Comparison of ENCODE assay signal across 9 mouse cellular contexts in genomic region chr19:6331178-6331577, GRCm38 (mm10). TPM values are rescaled to one million over a fixed set of nuclear protein-coding genes. Genes with fewer than 3 reads are reported as not detected.
DNase-seq lines count a peak whose midpoint lies in the region; ATAC-seq and TF ChIP-seq lines count a peak whose summit lies in the region.
"Had no signal": no experiment of that assay in that cellular context is flagged by ENCODE, and none has a peak within 500 bp of the region (broad histone marks: within the 10 kb centered on the region; RNA-seq: fewer than 3 reads in every experiment).

No protein-coding gene starts in this region.

- H3K27ac ChIP-seq in heart, embryonic 16.5 days (ENCODE audit: low read length), result no peak overlapping the region
- no peak overlapping the region for H3K27ac ChIP-seq in intestine, postnatal 0 days (ENCODE audit: low read depth, low read length)
- H3K27ac ChIP-seq: embryonic facial prominence, embryonic 12.5 days had no signal

- no peaks in the 10 kb centered on the region for H3K9me3 ChIP-seq in heart, embryonic 16.5 days (replicated peaks; ENCODE audit: control insufficient read depth, low read length)
- H3K9me3 ChIP-seq in intestine, postnatal 0 days (ENCODE audit: control insufficient read depth), result no peaks in the 10 kb centered on the region
- H3K9me3 ChIP-seq: embryonic facial prominence, embryonic 12.5 days; G1E had no signal

- H3K9ac ChIP-seq in heart, embryonic 16.5 days (ENCODE audit: low read length), result peak overlapping the region; percentile 41
- no peak overlapping the region for H3K9ac ChIP-seq in intestine, postnatal 0 days (ENCODE audit: low read depth, low read length)

- WGBS in heart, embryonic 16.5 days, result 38% methylated on average over 5 of the region's 5 CpGs
- 45% methylated on average over 5 of the region's 5 CpGs for whole genome bisulfite sequencing in intestine, postnatal 0 days

- no peaks in the 10 kb centered on the region for H3K27me3 ChIP-seq in heart, embryonic 16.5 days (ENCODE audit: control insufficient read depth, insufficient read depth, low read length)
- H3K27me3 ChIP-seq in intestine, postnatal 0 days (replicated peaks; ENCODE audit: control insufficient read depth, insufficient read depth, low read length), result no peaks in the 10 kb centered on the region
- H3K27me3 ChIP-seq: embryonic facial prominence, embryonic 12.5 days had no signal

- no peaks in the 10 kb centered on the region for H3K36me3 ChIP-seq in heart, embryonic 16.5 days (ENCODE audit: control insufficient read depth, insufficient read depth)
- H3K36me3 ChIP-seq in intestine, postnatal 0 days (ENCODE audit: control insufficient read depth, insufficient read depth), result peaks cover 2% of the 10 kb centered on the region; the same call in 1 of the 2 replicates
- H3K36me3 ChIP-seq: embryonic facial prominence, embryonic 12.5 days had no signal

- no peak for TF ChIP-seq CTCF in intestine, postnatal 0 days (IDR thresholded peaks at IDR 0.05; ENCODE audit: low read depth)

- H3K4me3 ChIP-seq in heart, embryonic 16.5 days (ENCODE audit: low read length), result peak overlapping the region; percentile 28; the same call in 1 of the 2 replicates
- no peak overlapping the region for H3K4me3 ChIP-seq in intestine, postnatal 0 days (ENCODE audit: low read depth, low read length)

- H3K4me2 ChIP-seq in heart, embryonic 16.5 days (ENCODE audit: low read depth, low read length), result peak overlapping the region; percentile 62
- H3K4me2 ChIP-seq in intestine, postnatal 0 days (replicated peaks; ENCODE audit: low read depth), result peak overlapping the region; percentile 53

- peaks cover 20% of the 10 kb centered on the region for H3K4me1 ChIP-seq in heart, embryonic 16.5 days (ENCODE audit: control insufficient read depth, insufficient read depth, low read length)
- no peaks in the 10 kb centered on the region for H3K4me1 ChIP-seq in intestine, postnatal 0 days (replicated peaks; ENCODE audit: control insufficient read depth, insufficient read depth, low read length)

- ATAC-seq in heart, embryonic 16.5 days (replicated peaks; ENCODE audit: extremely low read depth, insufficient read depth, low FRiP score), result no peak
- no peak for ATAC-seq in intestine, postnatal 0 days

- DNase-seq in heart, adult 11 months, result no peak
- peak; percentile 16 for DNase-seq in thymus, postnatal 0 days (ENCODE audit: low spot score)
- DNase-seq in thymus, postnatal 10 days (ENCODE audit: low spot score in 2 of 2), result no peak
- no peak for DNase-seq in kidney, adult 11 months
- DNase-seq in urinary bladder, postnatal 10 days (ENCODE audit: low spot score), result no peak

RNA-seq across cellular contexts. Expression of gene Men1, which starts 3.6 kb away (rescaled TPM):
- 45.8 and 47.8 TPM in 2 replicates for polyA plus RNA-seq in heart, embryonic 16.5 days (2015; fragmentation: Nextera tagmentation; extraction: Ambion mirVana)
- polyA plus RNA-seq in thymus, postnatal 0 days (2015; fragmentation: Nextera tagmentation; extraction: Ambion mirVana), result 54.0 and 54.2 TPM in 2 replicates
- 17.1 and 19.6 TPM in 2 replicates for polyA plus RNA-seq in intestine, postnatal 0 days (2015; fragmentation: Nextera tagmentation; extraction: Ambion mirVana)

RNA-seq across cellular contexts. Expression of gene Map4k2, which starts 9.8 kb away (rescaled TPM):
- polyA plus RNA-seq in heart, embryonic 16.5 days (2015; fragmentation: Nextera tagmentation; extraction: Ambion mirVana), result 17.2 and 18.5 TPM in 2 replicates
- 49.6 and 57.3 TPM in 2 replicates for polyA plus RNA-seq in thymus, postnatal 0 days (2015; fragmentation: Nextera tagmentation; extraction: Ambion mirVana)
- polyA plus RNA-seq in intestine, postnatal 0 days (2015; fragmentation: Nextera tagmentation; extraction: Ambion mirVana), result 4.1 and 4.3 TPM in 2 replicates

RNA-seq across cellular contexts. Expression of gene Cdc42bpg, which starts 24.9 kb away (rescaled TPM):
- 0.64 and 0.67 TPM in 2 replicates for polyA plus RNA-seq in heart, embryonic 16.5 days (2015; fragmentation: Nextera tagmentation; extraction: Ambion mirVana)
- polyA plus RNA-seq in thymus, postnatal 0 days (2015; fragmentation: Nextera tagmentation; extraction: Ambion mirVana), result 0.37 and 0.52 TPM in 2 replicates
- 1.8 and 2.3 TPM in 2 replicates for polyA plus RNA-seq in intestine, postnatal 0 days (2015; fragmentation: Nextera tagmentation; extraction: Ambion mirVana)

RNA-seq across cellular contexts. Expression of gene Sf1, which starts 32.3 kb away (rescaled TPM):
- 80.2 and 86.7 TPM in 2 replicates for polyA plus RNA-seq in heart, embryonic 16.5 days (2015; fragmentation: Nextera tagmentation; extraction: Ambion mirVana)
- polyA plus RNA-seq in thymus, postnatal 0 days (2015; fragmentation: Nextera tagmentation; extraction: Ambion mirVana), result 104 and 126 TPM in 2 replicates
- polyA plus RNA-seq in intestine, postnatal 0 days (2015; fragmentation: Nextera tagmentation; extraction: Ambion mirVana), result 51.9 and 55.3 TPM in 2 replicates

RNA-seq across cellular contexts. Expression of gene Pygm, which starts 53.0 kb away (rescaled TPM):
- 362 and 381 TPM in 2 replicates for polyA plus RNA-seq in heart, embryonic 16.5 days (2015; fragmentation: Nextera tagmentation; extraction: Ambion mirVana)
- 4.2 and 6.3 TPM in 2 replicates for polyA plus RNA-seq in thymus, postnatal 0 days (2015; fragmentation: Nextera tagmentation; extraction: Ambion mirVana)
- 4.1 and 4.7 TPM in 2 replicates for polyA plus RNA-seq in intestine, postnatal 0 days (2015; fragmentation: Nextera tagmentation; extraction: Ambion mirVana)
